Mouse (Mus musculus) induced T-regulatory cell, adult 2 months (primary cell): ENCODE measurements around the gene Spsb4.
"Not testable (repeated sequence)": the region's sequence is repeated elsewhere in the genome, so short reads cannot be mapped to it uniquely, and the experiment has no call there.

Experiments used
- DNase-seq: peaks from one replicate; pipeline ENCODE4 v3.0.0-alpha.2; 2012; ENCODE audit warnings: low read depth

The Spsb4 gene

GRCm38 (mm10) chr9:96952310-96952975 lies 66.2 kb downstream of the Spsb4 start:
- DNase-seq, result no peak

GRCm38 (mm10) chr9:96949551-96949950 lies 69.1 kb downstream of the Spsb4 start:
- no peak for DNase-seq

GRCm38 (mm10) chr9:96948546-96948945 lies 70.1 kb downstream of the Spsb4 start:
- no peak for DNase-seq

GRCm38 (mm10) chr9:96947171-96947570 lies 71.5 kb downstream of the Spsb4 start:
- DNase-seq, result no peak

GRCm38 (mm10) chr9:96944517-96944916 lies 74.1 kb downstream of the Spsb4 start:
- DNase-seq, result no peak

- DNase-seq, result peak; percentile 63
Measured at GRCm38 (mm10) chr9:96942975-96943374, 75.7 kb downstream of the Spsb4 start.

- no peak for DNase-seq
Measured at GRCm38 (mm10) chr9:96938887-96939286, 79.8 kb downstream of the Spsb4 start.

GRCm38 (mm10) chr9:96936427-96936826 lies 82.2 kb downstream of the Spsb4 start:
- not testable (repeated sequence) for DNase-seq

GRCm38 (mm10) chr9:96935556-96936300 lies 82.9 kb downstream of the Spsb4 start:
- peak; percentile 87 for DNase-seq

GRCm38 (mm10) chr9:96934816-96935215 lies 83.8 kb downstream of the Spsb4 start:
- no peak for DNase-seq

GRCm38 (mm10) chr9:96932751-96933150 lies 85.9 kb downstream of the Spsb4 start:
- no peak for DNase-seq

GRCm38 (mm10) chr9:96923577-96924316 lies 94.9 kb downstream of the Spsb4 start:
- no peak for DNase-seq

- DNase-seq, result no peak
Measured at GRCm38 (mm10) chr9:96923119-96923518, 95.5 kb downstream of the Spsb4 start.

GRCm38 (mm10) chr9:96916620-96917538 lies 101.8 kb downstream of the Spsb4 start:
- peak; percentile 95 for DNase-seq

GRCm38 (mm10) chr9:96916076-96916475 lies 102.6 kb downstream of the Spsb4 start:
- no peak for DNase-seq

GRCm38 (mm10) chr9:96914851-96915250 lies 103.8 kb downstream of the Spsb4 start:
- no peak for DNase-seq

GRCm38 (mm10) chr9:96914005-96914404 lies 104.6 kb downstream of the Spsb4 start:
- DNase-seq, result peak; percentile 27

- no peak for DNase-seq
Measured at GRCm38 (mm10) chr9:96909503-96909902, 109.1 kb downstream of the Spsb4 start.

- no peak for DNase-seq
Measured at GRCm38 (mm10) chr9:96908737-96909136, 109.9 kb downstream of the Spsb4 start.

GRCm38 (mm10) chr9:96904360-96905355 lies 114.0 kb downstream of the Spsb4 start:
- no peak for DNase-seq
